Mouse (Mus musculus): Measurements from ENCODE around the gene Olfr1270.
"Not testable (repeated sequence)": the region's sequence is repeated elsewhere in the genome, so short reads cannot be mapped to it uniquely, and the experiment has no call there.

The Olfr1270 gene

GRCm38 (mm10) chr2:90152991-90153390, at the start of gene Olfr1270:
TSS of gene Olfr1270 (minus strand) at chr2:90153091.
- no peak for DNase-seq

DNA sequence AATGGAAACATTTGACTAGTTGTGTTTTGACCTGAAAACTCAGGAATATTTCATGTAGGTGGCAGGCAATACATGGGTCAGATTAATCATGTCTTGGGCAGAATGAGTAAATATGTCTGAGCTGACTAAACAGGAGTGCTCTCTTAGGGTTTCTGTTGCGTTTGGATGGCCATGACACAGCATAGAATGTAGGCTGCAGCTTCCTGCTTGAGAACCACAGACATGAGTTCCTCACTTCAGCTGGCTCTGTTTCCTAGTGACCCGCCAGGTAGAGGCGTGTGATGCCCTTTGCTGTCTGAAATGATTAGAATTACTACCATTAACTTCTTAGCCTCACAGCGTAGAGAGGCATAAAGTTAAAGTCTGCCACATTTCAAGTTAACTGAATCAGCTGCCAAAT, 46.7 kb upstream of the Olfr1270 start:
- DNase-seq, result not testable (repeated sequence)

GRCm38 (mm10) chr2:90195285-90195684, 42.4 kb upstream of the Olfr1270 start:
- not testable (repeated sequence) for DNase-seq

- not testable (repeated sequence) for DNase-seq
These were observed 41.9 kb upstream of the Olfr1270 start for GRCm38 (mm10) chr2:90194750-90195149.

- not testable (repeated sequence) for DNase-seq
These were observed 34.2 kb upstream of the Olfr1270 start for GRCm38 (mm10) chr2:90187082-90187481.

GRCm38 (mm10) chr2:90186082-90186481, 33.2 kb upstream of the Olfr1270 start:
- DNase-seq, result not testable (repeated sequence)

- DNase-seq, result no peak
These were observed 1.0 kb upstream of the Olfr1270 start for GRCm38 (mm10) chr2:90153916-90154315.

GRCm38 (mm10) chr2:90142196-90142595, 10.7 kb downstream of the Olfr1270 start, which contains the start of gene Olfr32:
TSS of gene Olfr32 (minus strand) at chr2:90142296.
- DNase-seq, result no peak

DNA sequence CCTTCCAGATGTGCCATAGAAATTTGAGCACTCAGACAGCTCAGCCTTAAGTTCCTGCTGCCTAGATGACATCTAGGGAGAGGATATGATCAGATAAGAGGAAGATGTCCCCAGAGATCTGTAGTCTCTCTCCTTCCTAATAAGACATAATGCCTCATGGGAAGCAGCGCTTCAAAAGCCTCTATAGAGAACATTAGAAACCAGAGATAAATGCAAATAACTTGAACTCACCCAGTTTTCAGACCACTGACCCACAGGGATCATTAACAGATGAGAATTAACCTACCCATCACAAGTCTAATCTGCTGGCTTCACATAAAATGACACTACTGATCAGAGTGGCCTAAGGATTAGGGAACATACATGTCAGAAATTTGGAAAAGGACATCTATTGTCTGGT, 31.6 kb downstream of the Olfr1270 start, which contains the start of gene Olfr1269:
Olfr1269 (minus strand) TSS at position 101 of the 400 bp plus-strand sequence.
- DNase-seq, result no peak
